Mouse (Mus musculus): ENCODE results near the gene Myo5c. TPM values are rescaled to one million over a fixed set of nuclear protein-coding genes. Genes with fewer than 3 reads are reported as not detected.
"Not testable (repeated sequence)": the region's sequence is repeated elsewhere in the genome, so short reads cannot be mapped to it uniquely, and the experiment has no call there.

Gene Myo5c
- total RNA-seq, 4 experiments from 2014 or later, result 1.7 to 2.1 (median 1.9) TPM

GRCm38 (mm10) chr9:75243730-75244406 is 12.0 kb downstream of the Myo5c start:
- no peak for DNase-seq (ENCODE audit: low spot score in 2 of 2)

GRCm38 (mm10) chr9:75244527-75244926 is 12.7 kb downstream of the Myo5c start:
- no peak for DNase-seq (ENCODE audit: low spot score in 2 of 2)

GRCm38 (mm10) chr9:75246080-75246930 is 14.5 kb downstream of the Myo5c start:
- DNase-seq (ENCODE audit: low spot score in 2 of 2), result no peak

GRCm38 (mm10) chr9:75247870-75248269 is 16.1 kb downstream of the Myo5c start:
- no peak for DNase-seq (ENCODE audit: low spot score in 2 of 2)

- DNase-seq (ENCODE audit: low spot score in 2 of 2), result no peak
These were observed 16.5 kb downstream of the Myo5c start for GRCm38 (mm10) chr9:75248359-75248758.

- DNase-seq (ENCODE audit: low spot score in 2 of 2), result no peak
These were observed 17.1 kb downstream of the Myo5c start for GRCm38 (mm10) chr9:75248874-75249273.

GRCm38 (mm10) chr9:75253158-75253557 is 21.3 kb downstream of the Myo5c start:
- DNase-seq (ENCODE audit: low spot score in 2 of 2), result not testable (repeated sequence)

GRCm38 (mm10) chr9:75253766-75254165 is 21.9 kb downstream of the Myo5c start:
- no peak for DNase-seq (ENCODE audit: low spot score in 2 of 2)

GRCm38 (mm10) chr9:75254196-75254955 is 22.6 kb downstream of the Myo5c start:
- peak; percentile 48 to 63 for DNase-seq (ENCODE audit: low spot score in 2 of 2)

GRCm38 (mm10) chr9:75255820-75256545 is 24.2 kb downstream of the Myo5c start:
- DNase-seq (ENCODE audit: low spot score in 2 of 2), result no peak

GRCm38 (mm10) chr9:75258792-75259191 is 27.0 kb downstream of the Myo5c start:
- DNase-seq (ENCODE audit: low spot score in 2 of 2), result no peak

GRCm38 (mm10) chr9:75259656-75260055 is 27.8 kb downstream of the Myo5c start:
- no peak for DNase-seq (ENCODE audit: low spot score in 2 of 2)

- no peak for DNase-seq (ENCODE audit: low spot score in 2 of 2)
These were observed 29.6 kb downstream of the Myo5c start for GRCm38 (mm10) chr9:75261332-75261872.

GRCm38 (mm10) chr9:75262235-75262826 is 30.5 kb downstream of the Myo5c start:
- no peak for DNase-seq (ENCODE audit: low spot score in 2 of 2)

- DNase-seq (ENCODE audit: low spot score in 2 of 2), result no peak
These were observed 32.3 kb downstream of the Myo5c start for GRCm38 (mm10) chr9:75264008-75264718.

- no peak for DNase-seq (ENCODE audit: low spot score in 2 of 2)
These were observed 35.3 kb downstream of the Myo5c start for GRCm38 (mm10) chr9:75267147-75267546.

- no peak for DNase-seq (ENCODE audit: low spot score in 2 of 2)
These were observed 38.6 kb downstream of the Myo5c start for GRCm38 (mm10) chr9:75270382-75270781.

- no peak for DNase-seq (ENCODE audit: low spot score in 2 of 2)
These were observed 39.7 kb downstream of the Myo5c start for GRCm38 (mm10) chr9:75271539-75271938.

- no peak for DNase-seq (ENCODE audit: low spot score in 2 of 2)
These were observed 41.8 kb downstream of the Myo5c start for GRCm38 (mm10) chr9:75273646-75274045.

- DNase-seq (ENCODE audit: low spot score in 2 of 2), result no peak
These were observed 42.7 kb downstream of the Myo5c start for GRCm38 (mm10) chr9:75274486-75274885.

All from layer of hippocampus, adult 8-10 months (tissue).